Mouse (Mus musculus): ENCODE data around the gene Peg12.

Peg12 gene

DNA sequence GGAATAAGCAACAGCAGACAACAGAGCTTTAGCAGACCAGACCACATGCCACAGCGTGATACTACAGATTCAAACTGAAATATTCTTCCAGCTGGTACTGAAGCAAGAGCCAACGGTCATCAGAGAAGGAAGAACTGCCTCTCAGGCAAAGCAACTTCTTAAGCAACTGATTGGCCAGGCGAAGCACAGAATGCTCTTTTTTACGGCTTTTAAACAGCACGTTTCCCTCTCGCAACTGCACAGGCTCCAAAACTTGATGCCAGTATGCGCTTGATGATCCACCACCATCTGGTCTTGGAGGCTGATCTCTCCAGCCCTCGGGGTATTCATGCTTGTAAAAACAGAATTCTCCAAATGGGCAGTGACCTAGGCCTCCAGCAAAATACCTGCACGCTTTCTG, 46.0 kb downstream of the Peg12 start:
- no peak for TF ChIP-seq GATA4 (IDR thresholded peaks at IDR 0.05; ENCODE audit: insufficient replicate concordance, low read length)

DNA sequence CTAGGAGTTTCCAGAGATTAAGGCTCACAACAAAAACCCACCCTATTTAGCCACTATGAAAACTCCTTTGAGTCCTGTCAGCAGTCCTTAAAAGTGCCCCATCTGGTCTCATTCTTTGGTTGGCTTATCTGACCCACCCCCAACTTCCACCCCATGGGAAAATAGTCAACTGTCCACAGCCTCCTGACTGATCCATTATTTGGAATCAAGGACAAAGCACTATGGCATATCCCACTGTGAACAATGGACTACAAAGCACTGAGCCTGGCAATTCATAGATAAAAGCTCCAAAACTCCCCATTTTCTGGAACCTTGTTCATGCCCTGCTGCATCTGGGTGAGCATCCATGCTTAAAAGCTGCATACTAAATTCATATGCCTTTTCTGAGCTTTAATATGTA, 48.1 kb downstream of the Peg12 start:
- no peak for TF ChIP-seq GATA4 (IDR thresholded peaks at IDR 0.05; ENCODE audit: insufficient replicate concordance, low read length)

DNA sequence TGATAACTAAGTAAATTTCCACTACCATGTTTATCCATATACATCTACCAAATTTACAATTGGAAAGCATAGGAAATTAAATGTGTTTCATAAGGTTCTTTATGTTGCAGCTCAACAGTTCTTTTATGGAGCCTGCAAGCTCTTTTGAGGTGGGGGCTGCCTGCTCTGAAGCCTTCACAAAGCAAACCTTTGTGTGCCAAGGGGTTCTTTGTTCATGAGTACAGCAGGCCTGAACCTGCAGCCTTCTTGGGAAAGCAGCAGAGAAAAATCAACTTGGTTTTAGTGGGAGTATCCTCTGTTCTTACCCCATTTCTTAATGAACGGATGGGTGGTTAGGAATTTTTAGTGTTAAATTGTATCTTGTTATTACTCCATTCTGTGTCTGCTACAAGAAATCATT, 49.1 kb downstream of the Peg12 start:
- TF ChIP-seq GATA4 (IDR thresholded peaks at IDR 0.05; ENCODE audit: insufficient replicate concordance, low read length): no peak
